ENCODE assay signal across 8 mouse cellular contexts in the genomic region with DNA sequence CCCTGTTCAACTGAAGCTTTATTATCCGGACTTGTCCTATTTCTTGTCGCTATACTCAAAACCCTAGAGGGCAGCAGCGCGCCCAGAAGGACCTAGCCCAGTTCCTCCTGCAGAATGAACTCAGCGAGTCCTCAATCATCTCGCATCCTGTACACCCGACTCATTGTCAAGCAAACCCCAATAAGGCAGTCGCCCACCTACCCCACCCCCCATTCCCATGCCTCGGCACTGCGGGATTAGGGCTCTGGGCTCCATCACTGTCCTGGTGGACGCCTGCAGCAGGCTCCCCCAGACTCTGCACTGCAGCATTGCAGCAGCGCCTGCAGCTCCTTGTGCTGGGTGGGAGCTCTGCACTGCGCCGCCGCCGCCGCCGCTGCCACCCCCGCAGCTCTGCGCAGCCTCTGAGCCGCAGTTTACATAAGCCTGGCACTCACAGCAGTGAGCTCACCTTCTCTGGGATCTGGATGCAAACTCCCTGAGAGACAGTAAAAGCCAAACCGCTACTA. TPM values are rescaled to one million over a fixed set of nuclear protein-coding genes. Genes with fewer than 3 reads are reported as not detected.
DNase-seq lines count a peak whose midpoint lies in the region; ATAC-seq lines count a peak whose summit lies in the region.

No protein-coding gene starts in this region.

- no peaks in the 10 kb centered on the region for H3K36me3 ChIP-seq in hindbrain, embryonic 13.5 days

- H3K4me2 ChIP-seq in hindbrain, embryonic 13.5 days: peak overlapping the region; percentile 64

- H3K4me3 ChIP-seq in hindbrain, embryonic 13.5 days: peak overlapping the region; percentile 46

- peak; percentile 94 for ATAC-seq in hindbrain, embryonic 13.5 days (ENCODE audit: low FRiP score)

- no peaks in the 10 kb centered on the region for H3K27me3 ChIP-seq in hindbrain, embryonic 13.5 days

- under 1% methylated on average over 22 of the region's 22 CpGs for WGBS in hindbrain, embryonic 13.5 days

- H3K27ac ChIP-seq in hindbrain, embryonic 13.5 days: peak overlapping the region; percentile 94

- no peaks in the 10 kb centered on the region for H3K9me3 ChIP-seq in hindbrain, embryonic 13.5 days

- DNase-seq in NIH3T3 (ENCODE audit: low read depth): peak; percentile 87
- DNase-seq in cerebellum, adult 9-11 months: peak; percentile 94
- peak; percentile 73 to 74 for DNase-seq in frontal cortex, postnatal 25 days (ENCODE audit: low spot score in 2 of 2)
- DNase-seq in layer of hippocampus, postnatal 25 days (ENCODE audit: extremely low spot score in 1 of 2, low spot score in 1 of 2): peak; percentile 74 to 76
- DNase-seq in lung, postnatal 14 days: peak; percentile 79
- DNase-seq in retina, postnatal 7 days (ENCODE audit: low read depth, low spot score): peak; percentile 57
- peak; percentile 56 to 63 for DNase-seq in urinary bladder, adult 18-20 months (ENCODE audit: low spot score in 2 of 2)

- H3K9ac ChIP-seq in hindbrain, embryonic 13.5 days: peak overlapping the region; percentile 72

- peaks cover 34% of the 10 kb centered on the region for H3K4me1 ChIP-seq in hindbrain, embryonic 13.5 days (replicated peaks)

RNA-seq across cellular contexts. Expression of gene Xcl1, which starts 36.4 kb away (rescaled TPM):
- polyA plus RNA-seq in hindbrain, embryonic 13.5 days (2015; fragmentation: Nextera tagmentation; extraction: Ambion mirVana): not detected in 2 replicates
- total RNA-seq in layer of hippocampus, postnatal 25 days (2021): not detected

Comparison
In these comparisons a context has a peak if more than half of its experiments do, and no peak if none do; other contexts are left out.
1. Peak in every context shown above with its lines: DNase-seq, ATAC-seq, H3K4me3 ChIP-seq and H3K27ac ChIP-seq.